Mouse (Mus musculus) cerebellum, postnatal 36 days (tissue): ENCODE data around the gene Jsrp1.

Experiments
- DNase-seq, 2 experiments: peaks; one replicate each; pipeline ENCODE4 v3.0.0; 2021 to 2022; ENCODE audit warnings: mixed read lengths in 2 of 2

The Jsrp1 gene

GRCm38 (mm10) chr10:80813366-80813765 is at the start of gene Jsrp1:
Jsrp1 (minus strand) TSS chr10:80813498.
- DNase-seq = no peak

DNA sequence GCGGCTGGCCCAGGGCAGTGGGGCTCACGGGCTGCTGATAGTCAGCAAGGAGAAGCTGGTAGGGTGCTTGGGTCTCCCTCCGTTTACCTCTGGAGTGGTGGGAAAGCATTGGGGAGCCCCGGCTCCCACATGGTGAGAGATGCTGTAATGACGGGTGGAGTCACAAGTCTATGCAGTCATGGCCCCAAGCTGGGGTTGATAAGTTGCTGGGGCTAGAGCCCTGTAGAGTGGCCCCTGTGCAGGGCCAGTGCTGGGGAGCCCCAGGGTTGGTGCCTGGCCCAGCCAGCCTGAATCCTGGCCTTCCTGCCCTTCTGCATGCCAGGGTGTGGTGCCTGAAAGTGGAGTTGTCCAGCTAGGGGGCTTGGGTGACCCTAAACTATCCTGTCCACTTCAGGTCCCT is 49.0 kb upstream of the Jsrp1 start:
- DNase-seq = no peak

DNA sequence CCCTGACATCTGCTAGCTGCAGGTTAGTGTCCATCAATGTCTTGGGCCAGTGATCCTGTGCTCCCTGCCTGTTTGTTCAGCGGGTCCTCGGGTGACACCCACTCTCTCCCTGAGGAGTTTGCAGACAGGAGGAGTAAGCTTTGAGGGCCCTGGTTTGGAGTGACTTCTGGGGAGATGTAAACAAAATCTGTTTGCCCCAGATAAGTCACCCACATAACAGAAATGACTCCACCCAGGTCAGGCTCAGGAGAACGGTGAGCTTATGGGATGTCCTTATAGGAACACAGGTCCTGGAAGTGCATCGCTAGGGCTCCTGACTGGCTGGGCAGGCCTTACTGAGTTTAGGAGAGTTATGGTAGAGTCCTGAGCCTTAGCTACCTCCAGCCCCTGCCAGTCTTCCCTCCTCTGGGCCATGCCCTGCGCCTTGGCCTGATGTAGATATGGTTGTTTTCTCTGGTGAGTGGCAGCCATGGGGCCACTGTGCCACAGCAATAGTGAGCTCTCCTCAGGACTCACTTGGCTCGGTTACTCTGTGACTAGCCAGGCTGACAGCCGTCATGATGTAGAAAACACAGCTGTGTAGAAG is 45.1 kb upstream of the Jsrp1 start:
- no peak for DNase-seq

DNA sequence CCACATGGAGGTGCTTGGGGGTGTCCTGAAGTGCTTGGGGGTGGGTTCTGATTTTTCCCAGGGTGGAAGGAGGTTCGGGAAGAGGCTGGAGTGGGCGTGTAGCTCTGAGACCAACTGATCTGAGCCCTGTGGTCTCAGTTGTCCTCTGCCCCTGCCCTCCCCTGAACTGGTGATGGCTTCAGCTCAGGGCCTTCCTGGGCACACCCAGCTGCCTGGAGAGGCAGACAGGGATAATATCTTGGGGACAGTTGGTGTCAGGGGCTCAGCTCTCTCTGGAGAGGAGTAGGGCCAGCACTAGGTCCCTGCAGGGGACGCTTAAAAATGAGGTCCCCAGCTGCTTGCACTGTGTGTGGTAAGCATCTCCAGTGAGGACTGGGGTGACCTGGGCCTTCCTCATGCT is 44.5 kb upstream of the Jsrp1 start:
- no peak for DNase-seq

DNA sequence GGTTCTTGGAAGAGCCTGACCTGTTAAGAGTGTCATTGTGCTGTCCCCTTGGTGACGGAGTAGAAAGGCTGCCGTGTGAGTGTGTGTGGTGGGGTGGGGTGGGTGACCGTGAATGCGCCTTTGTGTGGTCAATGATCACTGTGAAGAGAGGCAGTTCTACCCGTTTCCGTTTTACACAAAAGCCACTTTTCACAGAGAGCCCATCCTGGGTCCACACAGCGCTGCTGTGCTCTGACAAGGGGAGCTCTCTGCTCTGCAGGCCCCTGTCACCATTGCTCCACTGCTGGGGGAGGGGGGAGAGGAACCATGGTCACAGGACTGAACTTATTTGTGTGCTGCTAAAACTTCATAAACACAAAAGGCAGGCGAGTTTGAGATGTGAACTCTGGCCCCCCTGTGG is 44.1 kb upstream of the Jsrp1 start:
- DNase-seq = no peak

GRCm38 (mm10) chr10:80856908-80857307 is 43.6 kb upstream of the Jsrp1 start:
- DNase-seq = no peak

DNA sequence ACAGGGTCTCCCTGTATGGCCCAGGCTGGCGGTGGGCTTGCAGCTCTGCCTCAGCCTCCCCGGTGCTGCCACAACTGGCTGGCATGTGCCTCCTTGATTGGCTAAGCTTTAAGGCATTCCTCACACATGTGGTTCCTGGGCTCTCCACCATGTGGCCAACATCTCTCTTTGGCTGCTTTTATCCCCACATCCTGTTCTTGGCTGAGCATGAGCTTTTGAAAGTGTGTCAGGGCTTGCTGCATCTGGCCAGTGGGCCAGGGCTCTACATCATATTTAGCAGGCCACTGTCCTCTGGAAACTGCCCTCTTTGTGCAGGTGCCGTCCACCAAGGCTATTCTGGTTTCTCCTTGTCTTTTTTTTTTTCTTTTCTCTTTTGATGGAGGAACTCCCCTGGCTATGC is 43.0 kb upstream of the Jsrp1 start:
- DNase-seq = no peak

- peak; percentile 62 to 69 for DNase-seq
Measured at GRCm38 (mm10) chr10:80855749-80856073, 42.4 kb upstream of the Jsrp1 start.

- peak; percentile 98 for DNase-seq
Measured at GRCm38 (mm10) chr10:80854913-80855748, 41.8 kb upstream of the Jsrp1 start, which contains the start of the genes Lsm7 and Sppl2b. Lsm7 (minus strand) TSS chr10:80855209. Sppl2b (plus strand) TSS chr10:80855275.

DNA sequence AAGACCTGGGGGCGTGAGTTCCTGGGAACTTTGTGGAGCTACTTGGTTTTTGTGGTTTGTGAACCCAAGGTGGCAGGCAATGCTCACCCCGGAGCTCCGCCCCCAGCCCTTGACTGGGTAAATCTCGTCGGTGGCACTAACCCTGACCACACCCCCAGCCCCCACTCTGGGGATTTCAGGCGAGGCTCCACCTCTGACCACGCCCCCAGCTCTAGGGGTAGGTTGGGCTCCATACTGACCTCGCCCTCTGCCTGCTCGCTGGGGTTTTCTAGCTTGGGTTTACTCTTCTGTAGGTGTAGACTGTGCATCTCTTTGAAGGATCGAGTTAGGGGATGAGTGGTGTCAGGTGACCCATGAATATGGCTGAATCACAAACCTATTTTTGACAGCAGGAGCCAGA is 35.3 kb upstream of the Jsrp1 start:
- no peak for DNase-seq

- no peak for DNase-seq
Measured at GRCm38 (mm10) chr10:80845732-80846131, 32.4 kb upstream of the Jsrp1 start.

DNA sequence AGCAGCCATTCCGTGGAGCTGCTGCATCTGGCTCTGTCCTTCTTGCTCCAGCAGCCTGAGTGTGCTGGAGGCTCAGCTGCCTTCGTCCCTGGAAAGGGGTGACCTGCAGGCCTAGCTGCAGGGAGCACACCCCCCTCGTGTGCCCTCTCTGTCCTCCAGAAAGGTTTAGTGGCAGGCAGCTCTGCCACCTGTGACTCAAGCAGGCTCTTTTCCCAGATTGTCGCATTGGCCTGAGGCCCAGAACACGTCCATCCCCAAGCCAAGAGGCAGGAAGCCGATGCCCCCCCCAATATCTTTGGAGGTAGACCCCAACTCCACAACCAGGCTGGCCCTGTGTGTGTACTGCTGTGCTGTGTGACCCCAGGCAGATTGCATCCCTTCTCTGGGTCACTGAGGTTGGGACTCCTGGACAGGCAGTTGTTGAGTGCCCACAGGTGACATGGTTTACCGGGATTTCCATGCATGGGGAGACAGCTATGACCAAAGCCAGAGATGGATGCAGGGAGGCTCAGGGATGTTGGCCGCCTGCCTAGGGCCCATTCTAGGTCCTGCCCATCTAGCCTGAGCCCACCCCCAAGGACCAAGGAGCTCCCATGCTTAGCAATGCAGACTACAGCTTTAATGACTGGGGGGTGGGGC is 31.9 kb upstream of the Jsrp1 start:
- DNase-seq = peak in 1 of 2 experiments; percentile 44

- peak; percentile 78 to 82 for DNase-seq
Measured at GRCm38 (mm10) chr10:80843931-80844547, 30.7 kb upstream of the Jsrp1 start, which contains the start of gene Lingo3. Lingo3 (minus strand) TSS chr10:80844039.

- no peak for DNase-seq
Measured at GRCm38 (mm10) chr10:80843087-80843930, 30.0 kb upstream of the Jsrp1 start.

- no peak for DNase-seq
Measured at GRCm38 (mm10) chr10:80842334-80842733, 29.0 kb upstream of the Jsrp1 start.

- no peak for DNase-seq
Measured at GRCm38 (mm10) chr10:80841685-80842084, 28.4 kb upstream of the Jsrp1 start.

DNA sequence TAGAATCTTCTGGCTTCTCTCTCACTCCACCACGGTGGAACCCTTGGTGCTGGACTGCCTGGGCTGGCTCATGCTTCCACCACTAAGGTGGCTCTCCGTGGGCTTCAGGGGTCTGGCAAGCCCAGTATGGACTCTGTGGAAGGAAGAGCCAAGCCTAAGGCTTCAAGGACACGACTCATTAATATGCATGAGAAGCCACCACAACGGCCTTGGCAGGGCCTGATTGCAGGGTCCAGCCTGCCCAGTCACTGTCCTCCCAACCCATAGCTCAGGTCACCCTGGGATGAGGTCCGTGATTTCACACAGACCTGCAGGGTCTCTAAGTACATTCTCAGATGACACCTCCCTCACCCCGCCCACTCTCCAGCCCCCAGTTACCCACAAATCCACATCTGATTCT is 26.6 kb upstream of the Jsrp1 start:
- no peak for DNase-seq

- no peak for DNase-seq
Measured at GRCm38 (mm10) chr10:80838346-80838912, 25.1 kb upstream of the Jsrp1 start.

GRCm38 (mm10) chr10:80837827-80838226 is 24.5 kb upstream of the Jsrp1 start:
- DNase-seq = peak; percentile 68 to 73

GRCm38 (mm10) chr10:80836949-80837379 is 23.7 kb upstream of the Jsrp1 start:
- DNase-seq = peak in 1 of 2 experiments; percentile 51

DNA sequence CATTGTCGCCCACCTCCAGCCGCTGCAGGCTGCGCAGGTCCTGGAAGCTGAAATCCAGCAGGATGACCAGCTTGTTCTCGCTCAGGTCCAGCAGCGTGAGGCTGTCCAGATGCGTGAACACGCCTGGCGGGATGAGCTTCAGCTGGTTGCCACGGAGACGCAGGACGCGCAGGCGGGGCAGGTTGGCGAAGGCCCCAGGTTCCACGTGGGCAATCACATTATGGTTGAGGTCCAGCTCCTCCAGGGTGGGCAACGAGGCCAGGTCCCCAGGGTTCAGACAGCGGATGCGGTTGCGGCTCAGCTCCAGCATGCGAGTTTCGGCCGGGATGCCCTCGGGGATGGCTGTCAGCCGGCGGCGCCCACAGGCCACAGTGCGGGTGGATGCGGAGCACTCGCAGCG is 22.3 kb upstream of the Jsrp1 start:
- no peak for DNase-seq

GRCm38 (mm10) chr10:80832818-80833217 is 19.5 kb upstream of the Jsrp1 start:
- DNase-seq = no peak
